Mouse (Mus musculus) kidney, embryonic 14.5 days (tissue): Measurements from ENCODE around the gene Sdc4. TPM values are rescaled to one million over a fixed set of nuclear protein-coding genes. Genes with fewer than 3 reads are reported as not detected.

ENCODE experiments used
- ATAC-seq: fragments of 200-750 bp; cut with Nextera tagmentation; 2 replicates; pipeline ENCODE4 v1.8.0; 2017; ENCODE audit warnings: moderate number of reproducible peaks, mild to moderate bottlenecking, moderate TSS enrichment, moderate library complexity; ENCODE audit not compliant: low FRiP score, low TSS enrichment
- H3K27ac ChIP-seq: fragments of 300-500 bp; sonication (generic); 2 replicates; pipeline ENCODE4 v1.5.1; 2014; ENCODE audit warnings: low read depth, mild to moderate bottlenecking, low read length, moderate library complexity, mixed read lengths
- H3K27me3 ChIP-seq: fragments of 300-500 bp; sonication (generic); 2 replicates; pipeline ENCODE4 v1.6.1; 2014; ENCODE audit warnings: mild to moderate bottlenecking, low read length; ENCODE audit not compliant: control insufficient read depth, insufficient read depth
- H3K36me3 ChIP-seq: fragments of 300-500 bp; sonication (generic); 2 replicates; pipeline ENCODE4 v1.6.1; 2014; ENCODE audit warnings: low read length, mixed read lengths; ENCODE audit not compliant: control insufficient read depth, insufficient read depth
- H3K4me1 ChIP-seq: fragments of 300-500 bp; sonication (generic); 2 replicates; pipeline ENCODE4 v1.6.1; 2014; ENCODE audit warnings: low read length, mixed read lengths; ENCODE audit not compliant: control insufficient read depth, insufficient read depth
- H3K4me2 ChIP-seq: fragments of 300-500 bp; sonication (generic); replicated peaks from 2 replicates; pipeline ENCODE4 v1.6.1; 2014; ENCODE audit warnings: low read depth, mild to moderate bottlenecking, low read length
- H3K4me3 ChIP-seq: fragments of 300-500 bp; sonication (generic); 2 replicates; pipeline ENCODE4 v1.5.1; 2014; ENCODE audit warnings: mild to moderate bottlenecking, low read length
- H3K9ac ChIP-seq: fragments of 300-500 bp; sonication (generic); 2 replicates; pipeline ENCODE4 v1.6.1; 2014; ENCODE audit warnings: low read depth, mild to moderate bottlenecking, low read length, moderate library complexity
- H3K9me3 ChIP-seq: fragments of 300-500 bp; sonication (generic); 2 replicates; pipeline ENCODE4 v1.6.1; 2016; ENCODE audit warnings: low read length; ENCODE audit not compliant: control insufficient read depth
- WGBS: fragments of 180-500 bp; shearing (Covaris S2); extraction: QIAGEN DNeasy Blood & Tissue Kit; methylation state at CpG from one replicate; pipeline ENCODE4 v1.1.7; 2014; 5-methylcytosine and 5-hydroxymethylcytosine counted together
- polyA plus RNA-seq: library from polyadenylated mRNA; unstranded; fragments of >200 nt; fragmentation: Nextera tagmentation; extraction: Ambion mirVana; gene quantifications from 2 replicates; pipeline ENCODE4 v1.2.1, GENCODE M21; 2014

The Sdc4 gene
- polyA plus RNA-seq, 1 experiment from 2014 or later = 108 TPM

DNA sequence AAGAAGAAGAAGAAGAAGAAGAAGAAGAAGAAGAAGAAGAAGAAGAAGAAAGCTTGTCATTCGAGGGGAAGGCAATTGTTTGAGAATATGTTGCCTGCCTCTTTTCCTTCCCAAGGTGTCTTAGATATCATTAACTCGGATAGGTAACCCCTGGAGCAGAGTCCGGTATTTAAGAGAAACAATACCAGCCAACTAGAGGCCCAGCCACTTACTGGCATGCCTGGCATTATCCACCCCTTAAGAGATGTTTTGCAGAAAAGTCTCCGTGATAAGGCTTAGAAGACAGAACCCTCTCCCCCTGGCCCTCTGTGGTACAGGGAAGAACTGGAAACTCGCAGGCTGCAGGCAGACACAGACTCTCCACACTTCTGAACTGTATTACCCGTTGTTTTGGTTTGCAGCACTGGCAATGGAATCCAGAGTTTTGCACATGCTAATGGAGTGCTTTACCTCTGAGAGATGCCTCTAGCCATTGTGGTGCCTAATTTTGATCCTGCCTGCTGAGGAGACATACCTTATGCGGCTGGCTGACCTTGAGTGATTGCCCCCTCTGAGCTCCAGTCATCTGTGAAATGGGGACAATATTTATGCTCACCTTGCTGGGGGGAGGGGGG lies 10.3 kb upstream of the Sdc4 start:
- H3K4me3 ChIP-seq = no peak overlapping the region
- WGBS = 58% methylated on average over 7 of the region's 7 CpGs
- ATAC-seq = no peak
- H3K27me3 ChIP-seq = no peaks in the 10 kb centered on the region
- no peak overlapping the region for H3K4me2 ChIP-seq
- H3K27ac ChIP-seq = 0 out of 2 replicates have a peak overlapping the region, but pooled peaks have one; percentile 24
- H3K4me1 ChIP-seq = peaks cover 27% of the 10 kb centered on the region
- no peak overlapping the region for H3K9ac ChIP-seq
- no peaks in the 10 kb centered on the region for H3K9me3 ChIP-seq
- no peaks in the 10 kb centered on the region for H3K36me3 ChIP-seq

GRCm38 (mm10) chr2:164453047-164453757 lies 9.5 kb upstream of the Sdc4 start:
- ATAC-seq = no peak

GRCm38 (mm10) chr2:164452000-164452676 lies 8.5 kb upstream of the Sdc4 start:
- H3K9me3 ChIP-seq = no peaks in the 10 kb centered on the region
- H3K27me3 ChIP-seq = no peaks in the 10 kb centered on the region
- 54% methylated on average over 12 of the region's 13 CpGs for WGBS
- no peak for ATAC-seq
- no peaks in the 10 kb centered on the region for H3K36me3 ChIP-seq
- H3K4me1 ChIP-seq = peaks cover 27% of the 10 kb centered on the region
- H3K27ac ChIP-seq = no peak overlapping the region
- no peak overlapping the region for H3K4me3 ChIP-seq
- no peak overlapping the region for H3K4me2 ChIP-seq
- no peak overlapping the region for H3K9ac ChIP-seq

More at GRCm38 (mm10) chr2:164453047-164453757, 9.5 kb upstream of the Sdc4 start:
- no peaks in the 10 kb centered on the region for H3K36me3 ChIP-seq
- H3K27me3 ChIP-seq = no peaks in the 10 kb centered on the region
- H3K27ac ChIP-seq = no peak overlapping the region
- no peaks in the 10 kb centered on the region for H3K9me3 ChIP-seq
- H3K4me3 ChIP-seq = no peak overlapping the region
- no peak overlapping the region for H3K4me2 ChIP-seq
- peaks cover 27% of the 10 kb centered on the region for H3K4me1 ChIP-seq
- H3K9ac ChIP-seq = no peak overlapping the region
- WGBS = 82% methylated on average over 14 of the region's 14 CpGs

GRCm38 (mm10) chr2:164449341-164450042 lies 5.8 kb upstream of the Sdc4 start:
- WGBS = 82% methylated on average over 14 of the region's 14 CpGs
- Histone ChIP-seq H3K27ac (no peak overlapping the region), H3K4me2 (no peak overlapping the region), H3K9ac (no peak overlapping the region), H3K36me3 (no peaks in the 10 kb centered on the region), H3K4me1 (peaks cover 7% of the 10 kb centered on the region; the same call in 1 of the 2 replicates), H3K4me3 (no peak overlapping the region), H3K9me3 (no peaks in the 10 kb centered on the region), H3K27me3 (no peaks in the 10 kb centered on the region)
- ATAC-seq = no peak

GRCm38 (mm10) chr2:164448921-164449320 lies 5.2 kb upstream of the Sdc4 start:
- no peaks in the 10 kb centered on the region for H3K27me3 ChIP-seq
- no peak overlapping the region for H3K4me2 ChIP-seq
- no peak overlapping the region for H3K4me3 ChIP-seq
- H3K36me3 ChIP-seq = no peaks in the 10 kb centered on the region
- H3K9me3 ChIP-seq = no peaks in the 10 kb centered on the region
- 84% methylated on average over 5 of the region's 5 CpGs for WGBS
- no peak overlapping the region for H3K27ac ChIP-seq
- ATAC-seq = no peak
- H3K9ac ChIP-seq = no peak overlapping the region
- peaks cover 1% of the 10 kb centered on the region; the same call in 1 of the 2 replicates for H3K4me1 ChIP-seq

DNA sequence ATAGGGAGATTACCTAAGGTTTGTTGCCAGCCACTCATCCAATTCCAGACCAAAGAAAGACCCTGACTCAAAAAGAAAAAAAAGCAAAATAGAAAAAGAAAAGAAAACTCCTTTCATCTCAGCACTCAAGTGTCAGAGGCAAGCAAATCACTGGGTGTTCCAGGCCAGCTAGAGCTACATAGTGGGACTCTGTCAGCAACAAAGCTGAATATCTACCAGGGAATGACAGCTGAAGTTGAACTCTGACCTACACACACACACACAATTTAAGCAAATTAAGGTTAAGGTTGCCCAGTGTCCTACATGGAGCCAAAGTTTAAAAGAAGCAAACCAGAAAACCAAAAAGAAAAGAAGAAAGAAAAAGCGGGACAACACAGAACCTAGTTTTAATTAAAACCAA lies 4.5 kb upstream of the Sdc4 start:
- Histone ChIP-seq H3K9ac (no peak overlapping the region), H3K9me3 (no peaks in the 10 kb centered on the region), H3K27me3 (no peaks in the 10 kb centered on the region), H3K4me2 (no peak overlapping the region), H3K4me3 (no peak overlapping the region), H3K4me1 (no peaks in the 10 kb centered on the region), H3K27ac (no peak overlapping the region), H3K36me3 (no peaks in the 10 kb centered on the region)
- no peak for ATAC-seq
- 88% methylated on average over 1 of the region's 1 CpGs for WGBS

GRCm38 (mm10) chr2:164446086-164446469 lies 2.4 kb upstream of the Sdc4 start:
- 85% methylated on average over 3 of the region's 3 CpGs for WGBS
- ATAC-seq = no peak
- Histone ChIP-seq H3K9me3 (no peaks in the 10 kb centered on the region), H3K36me3 (no peaks in the 10 kb centered on the region), H3K4me3 (no peak overlapping the region), H3K9ac (no peak overlapping the region), H3K4me2 (no peak overlapping the region), H3K4me1 (peaks cover 6% of the 10 kb centered on the region), H3K27me3 (no peaks in the 10 kb centered on the region), H3K27ac (no peak overlapping the region)

GRCm38 (mm10) chr2:164445399-164446085 lies 1.9 kb upstream of the Sdc4 start:
- Histone ChIP-seq H3K9me3 (no peaks in the 10 kb centered on the region), H3K9ac (no peak overlapping the region), H3K36me3 (no peaks in the 10 kb centered on the region), H3K27me3 (no peaks in the 10 kb centered on the region), H3K27ac (no peak overlapping the region), H3K4me1 (peaks cover 8% of the 10 kb centered on the region), H3K4me3 (no peak overlapping the region), H3K4me2 (no peak overlapping the region)
- 87% methylated on average over 3 of the region's 3 CpGs for WGBS
- ATAC-seq = no peak
